Mouse (Mus musculus) 3134 (cell line): Measurements from ENCODE around the gene F830045P16Rik.

ENCODE experiments used
- DNase-seq: peaks from one replicate; pipeline ENCODE4 v3.0.0-alpha.2; 2011; ENCODE audit warnings: low spot score; ENCODE audit not compliant: insufficient read length; ENCODE audit errors: extremely low read depth

F830045P16Rik gene

DNA sequence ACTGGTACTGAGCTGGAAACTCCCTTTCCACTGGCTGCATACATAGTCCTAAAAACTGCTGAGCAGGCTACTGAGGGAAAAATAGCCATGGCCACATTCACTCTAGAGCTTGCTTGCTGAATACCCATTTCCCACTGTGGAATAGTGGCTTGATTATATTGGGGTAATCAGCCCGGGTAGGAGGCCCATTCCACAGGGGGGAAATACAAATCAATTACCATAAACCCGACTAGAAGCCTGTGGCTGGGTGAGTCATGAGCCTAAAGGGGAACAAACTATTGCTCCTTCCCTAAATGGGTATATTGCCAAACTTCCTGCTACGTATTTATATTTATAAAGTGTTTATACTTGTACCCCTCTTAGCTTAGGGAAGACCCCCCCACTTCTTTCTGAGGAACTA is 10.4 kb upstream of the F830045P16Rik start:
- no peak for DNase-seq

- no peak for DNase-seq
These were observed 9.2 kb upstream of the F830045P16Rik start for GRCm38 (mm10) chr2:129545596-129545995.

GRCm38 (mm10) chr2:129544919-129545318 is 8.5 kb upstream of the F830045P16Rik start:
- no peak for DNase-seq

- DNase-seq, result no peak
These were observed 8.0 kb upstream of the F830045P16Rik start for GRCm38 (mm10) chr2:129544448-129544847.

DNA sequence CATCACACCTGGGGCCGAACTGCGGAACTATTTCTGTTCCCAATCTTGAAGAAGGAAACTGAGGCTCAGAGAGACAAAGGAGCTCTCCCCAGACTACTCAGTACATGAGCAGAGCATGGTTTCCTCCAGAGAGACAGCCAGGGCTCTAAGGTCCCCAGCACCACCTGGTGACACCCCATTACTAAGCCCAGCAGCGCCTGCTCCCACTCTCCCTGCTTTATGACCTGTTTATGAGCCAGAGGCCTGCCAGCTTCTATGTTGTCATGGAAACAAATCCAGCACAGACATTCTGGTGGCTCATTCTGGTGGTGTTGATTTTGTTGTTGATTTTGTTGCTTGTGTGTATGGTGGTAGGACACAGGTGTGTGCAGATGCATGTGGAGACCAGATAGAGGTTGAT is 3.6 kb upstream of the F830045P16Rik start:
- DNase-seq, result no peak

- no peak for DNase-seq
These were observed 2.8 kb upstream of the F830045P16Rik start for GRCm38 (mm10) chr2:129539175-129539574.

DNA sequence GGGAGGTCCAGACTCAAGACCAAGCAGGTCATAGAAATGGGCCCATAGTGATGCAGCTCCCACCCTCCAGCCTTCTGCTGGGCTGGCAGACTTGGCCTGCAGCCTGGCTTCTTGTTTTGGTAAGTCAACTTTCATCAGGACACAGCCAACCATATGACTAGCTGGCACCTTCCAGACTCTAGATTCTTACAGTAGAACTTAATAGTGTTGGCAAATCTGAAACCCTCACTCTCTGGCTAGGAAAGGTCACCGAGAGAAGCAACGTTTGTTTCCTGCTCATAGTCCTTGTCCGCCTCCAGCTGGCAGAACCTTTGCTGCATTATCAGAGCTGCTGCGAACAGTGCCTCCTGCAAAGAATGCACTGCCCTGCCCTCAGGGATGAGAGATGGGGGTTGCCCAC is 1.5 kb upstream of the F830045P16Rik start:
- DNase-seq, result no peak

- DNase-seq, result no peak
These were observed 958 bp upstream of the F830045P16Rik start for GRCm38 (mm10) chr2:129537360-129537759.

DNA sequence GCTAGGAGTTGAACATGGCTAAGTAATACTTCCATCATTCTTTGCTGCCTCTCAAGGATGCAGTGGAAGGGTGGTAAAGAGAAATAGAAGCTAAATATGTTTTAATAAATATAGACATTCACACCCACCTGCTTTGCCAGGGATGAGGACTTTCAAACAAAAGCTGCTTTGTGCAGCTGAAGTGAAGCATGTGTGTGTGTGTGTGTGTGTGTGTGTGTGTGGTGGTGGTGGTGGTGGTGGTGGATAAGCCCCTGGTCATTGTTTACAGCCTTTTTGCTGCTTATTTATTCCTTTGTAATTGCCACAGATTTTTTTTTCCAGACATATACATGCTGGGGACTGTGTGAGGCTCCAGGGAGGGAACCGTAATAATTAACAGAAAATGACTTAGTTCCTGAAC is 524 bp upstream of the F830045P16Rik start:
- no peak for DNase-seq

DNA sequence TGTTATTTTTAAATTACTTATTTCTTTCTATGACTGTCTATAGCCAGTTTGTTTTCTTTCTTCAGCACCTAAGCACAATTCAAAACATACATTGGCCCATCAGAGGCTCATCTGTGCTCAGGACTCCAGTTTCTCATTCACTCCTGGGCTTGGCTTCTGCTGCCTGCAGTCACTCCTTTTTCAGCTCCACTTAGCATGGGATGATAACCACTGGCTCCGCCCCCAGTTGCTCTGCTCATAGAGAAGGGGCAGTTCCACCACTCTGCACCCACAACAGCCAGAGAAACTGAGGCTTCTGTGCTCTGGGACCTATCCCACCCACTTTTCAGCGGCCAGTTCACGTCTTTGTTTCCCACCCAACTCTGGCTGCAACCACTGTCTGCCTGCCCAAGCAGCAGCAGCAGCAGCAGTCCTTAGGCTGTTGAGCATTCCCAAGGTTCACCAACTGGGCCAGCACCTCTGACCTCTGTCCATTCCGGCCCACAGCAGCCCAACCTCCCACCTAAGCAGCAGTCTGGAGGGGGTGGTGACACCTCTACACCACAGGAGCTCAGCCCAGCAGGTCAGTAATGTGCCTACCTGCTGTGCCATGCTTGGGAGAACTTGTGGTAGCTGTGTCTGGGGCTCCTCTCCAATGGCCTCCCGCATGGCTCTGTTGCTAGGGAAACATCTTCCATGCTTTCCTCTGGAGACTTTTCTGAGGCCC is 1.4 kb downstream of the F830045P16Rik start:
- no peak for DNase-seq

- no peak for DNase-seq
These were observed 4.5 kb downstream of the F830045P16Rik start for GRCm38 (mm10) chr2:129531890-129532289.

DNA sequence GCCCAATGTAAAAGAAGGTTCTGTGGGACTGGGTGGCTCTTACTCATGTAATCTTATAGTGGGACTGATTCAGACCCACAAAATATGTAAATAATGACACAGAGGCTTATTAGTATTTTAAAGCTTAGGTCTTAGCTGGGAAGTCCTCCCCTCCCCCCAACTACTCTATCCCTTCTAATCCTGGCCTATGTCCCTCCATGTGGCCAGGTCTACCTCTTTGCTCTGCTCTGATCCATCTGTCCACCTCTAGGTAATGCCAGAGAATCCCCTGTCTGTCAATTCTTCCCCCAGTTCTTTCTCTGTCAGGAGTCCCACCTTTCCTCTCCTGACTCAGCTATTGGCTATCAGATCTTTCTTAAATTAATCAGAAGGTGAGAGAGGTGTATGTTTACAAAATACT is 5.3 kb downstream of the F830045P16Rik start:
- DNase-seq, result no peak

- DNase-seq, result peak; percentile 20
These were observed 6.8 kb downstream of the F830045P16Rik start for GRCm38 (mm10) chr2:129529297-129530209.

DNA sequence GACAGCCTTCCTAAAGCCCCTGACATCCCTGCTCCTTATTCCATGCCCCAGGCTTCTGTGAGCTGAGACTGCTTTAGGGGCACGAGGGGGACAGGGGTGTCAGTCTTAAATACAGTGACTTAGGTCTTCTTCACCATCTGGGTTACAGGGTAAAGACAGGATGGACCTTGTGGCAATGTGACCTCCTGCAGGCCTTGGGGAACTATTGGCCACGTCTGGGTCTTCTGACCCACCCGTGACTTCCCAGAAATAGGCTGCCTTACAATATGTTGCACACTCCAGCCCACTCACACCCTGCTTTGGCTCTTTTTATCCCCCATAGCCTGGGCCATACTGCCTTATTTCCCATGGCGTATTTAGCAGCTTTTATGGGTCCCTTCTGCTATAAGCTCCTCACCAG is 8.5 kb downstream of the F830045P16Rik start:
- DNase-seq, result no peak

DNA sequence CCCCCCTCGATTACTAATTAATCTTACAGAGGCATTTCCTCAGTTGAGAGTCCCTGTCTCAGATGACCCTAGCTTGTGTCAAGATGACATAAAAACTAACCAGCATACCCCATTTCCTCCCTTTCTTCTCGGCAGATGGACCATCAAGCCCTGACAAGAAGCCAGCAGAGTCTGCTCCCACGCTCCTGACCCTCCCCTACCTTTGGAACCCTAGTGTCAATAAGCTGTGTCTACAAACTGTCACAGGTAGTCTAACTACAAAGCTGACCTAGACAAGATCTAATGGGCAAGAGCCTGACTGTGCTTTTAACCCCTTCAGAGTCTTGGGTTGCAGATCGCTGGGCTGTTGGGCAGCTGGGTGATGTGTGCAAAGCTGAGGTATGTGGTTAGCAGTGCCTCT is 10.1 kb downstream of the F830045P16Rik start:
- no peak for DNase-seq

DNA sequence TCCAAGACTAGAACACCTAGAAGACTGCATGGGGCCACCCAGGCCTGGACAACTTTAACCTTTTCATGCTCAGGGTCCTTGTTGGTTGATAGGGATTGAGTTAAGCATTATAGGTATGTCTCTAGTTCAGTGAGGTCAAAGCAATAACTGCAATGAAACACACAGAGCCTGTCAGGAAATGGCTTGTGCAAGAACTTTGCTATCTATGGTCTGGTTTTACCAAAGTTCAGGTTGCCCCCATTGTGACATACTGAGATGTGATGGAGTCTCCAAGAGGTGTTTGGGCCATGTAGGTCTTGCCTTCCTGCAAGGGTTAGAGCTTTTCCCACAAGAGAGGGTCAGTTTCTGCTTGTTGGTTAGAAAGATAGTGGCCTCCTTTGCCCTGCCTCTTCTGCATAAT is 10.8 kb downstream of the F830045P16Rik start:
- no peak for DNase-seq

GRCm38 (mm10) chr2:129518526-129518925 is 17.9 kb downstream of the F830045P16Rik start:
- no peak for DNase-seq

DNA sequence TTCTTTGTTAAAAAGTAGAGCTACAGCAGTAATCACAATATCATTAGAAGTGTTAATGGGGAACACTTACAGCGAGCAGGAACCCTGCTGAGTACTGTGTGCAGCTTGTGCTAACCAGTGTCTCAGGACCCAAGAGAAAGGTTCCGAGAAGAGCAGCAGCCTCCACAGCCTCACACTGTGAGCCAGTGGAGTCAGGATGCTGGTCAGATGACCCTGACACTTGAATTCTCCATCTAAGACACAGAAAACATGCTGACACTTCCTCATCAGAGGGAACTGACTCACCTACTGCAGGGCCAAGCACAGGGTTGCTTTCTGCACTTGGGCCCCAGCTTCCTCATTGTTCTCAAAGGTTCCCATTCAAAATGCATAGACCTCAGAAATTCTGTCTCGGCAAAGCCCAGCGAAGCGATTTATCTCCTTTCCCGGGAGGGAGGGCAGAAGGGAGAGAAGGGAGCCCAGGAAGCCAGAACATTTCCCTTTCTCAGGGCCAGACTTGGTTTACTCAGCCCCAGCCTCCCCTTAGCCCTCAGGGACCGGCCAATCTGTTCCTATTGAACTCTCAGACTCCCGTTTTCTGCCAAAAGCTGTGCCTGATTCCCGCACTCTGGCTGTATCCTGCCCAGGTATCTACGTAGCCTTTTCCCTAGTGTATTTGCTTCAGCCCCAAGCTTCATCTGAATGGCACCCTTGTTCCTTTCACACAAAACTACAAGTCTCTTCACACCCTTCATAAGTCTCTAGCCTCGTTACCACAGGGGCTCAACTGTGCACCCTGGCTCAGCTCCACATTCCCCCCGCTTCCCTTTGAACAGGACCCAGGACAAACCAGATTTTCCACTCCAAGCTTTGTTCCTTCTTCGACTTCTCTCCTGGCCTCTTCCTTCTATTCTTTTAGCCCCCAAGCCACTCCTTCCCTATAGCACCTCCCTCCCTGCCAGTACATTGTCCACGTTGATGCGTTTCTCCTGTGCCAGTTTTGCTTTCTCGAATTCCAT is 21.2 kb downstream of the F830045P16Rik start:
- DNase-seq, result no peak

- DNase-seq, result no peak
These were observed 22.1 kb downstream of the F830045P16Rik start for GRCm38 (mm10) chr2:129514401-129514667.

DNA sequence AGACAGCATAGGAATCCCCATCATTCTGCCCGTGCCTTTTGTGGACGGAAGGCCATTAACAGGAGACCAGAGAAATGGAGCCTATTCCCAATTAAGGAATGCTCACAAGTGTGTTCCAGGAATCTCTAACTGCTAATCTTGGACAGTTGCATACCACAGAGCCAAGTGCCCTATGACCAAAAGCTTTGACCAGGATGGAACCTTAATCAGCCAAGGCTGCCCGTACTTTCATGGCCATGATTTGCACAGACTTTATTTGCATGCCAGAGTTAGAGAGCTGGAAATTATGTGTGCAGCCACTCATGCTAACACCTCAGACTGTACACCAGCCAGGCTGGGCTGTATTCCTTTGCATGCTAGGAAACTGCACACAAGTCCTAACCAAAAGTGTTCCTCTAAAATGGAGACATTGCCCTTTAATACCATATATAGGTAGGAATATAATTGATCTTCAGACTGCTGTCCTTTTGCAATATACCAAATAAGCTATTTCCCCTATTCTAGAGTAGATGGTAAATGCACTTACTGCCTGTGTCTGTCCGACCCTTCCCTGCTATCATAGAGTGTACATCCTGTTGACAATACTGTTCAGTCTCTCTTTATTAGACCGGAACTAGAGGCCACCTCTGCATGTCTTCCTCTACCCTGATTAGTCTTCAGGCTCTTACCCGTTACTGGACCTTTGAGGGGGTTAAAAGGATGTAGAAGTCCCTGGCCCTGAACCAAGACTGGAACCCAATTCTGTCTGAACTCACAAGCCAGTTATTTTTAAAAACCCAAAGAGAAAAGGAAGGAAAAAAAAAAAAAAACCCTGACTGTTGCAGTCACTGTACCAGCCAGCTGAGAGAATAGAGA is 22.6 kb downstream of the F830045P16Rik start:
- no peak for DNase-seq
